Mouse (Mus musculus): ENCODE data around the gene St6galnac4. TPM values are rescaled to one million over a fixed set of nuclear protein-coding genes. Genes with fewer than 3 reads are reported as not detected.

Gene St6galnac4
- polyA plus RNA-seq, 1 experiment from 2014 or later: 33.5 TPM

DNA sequence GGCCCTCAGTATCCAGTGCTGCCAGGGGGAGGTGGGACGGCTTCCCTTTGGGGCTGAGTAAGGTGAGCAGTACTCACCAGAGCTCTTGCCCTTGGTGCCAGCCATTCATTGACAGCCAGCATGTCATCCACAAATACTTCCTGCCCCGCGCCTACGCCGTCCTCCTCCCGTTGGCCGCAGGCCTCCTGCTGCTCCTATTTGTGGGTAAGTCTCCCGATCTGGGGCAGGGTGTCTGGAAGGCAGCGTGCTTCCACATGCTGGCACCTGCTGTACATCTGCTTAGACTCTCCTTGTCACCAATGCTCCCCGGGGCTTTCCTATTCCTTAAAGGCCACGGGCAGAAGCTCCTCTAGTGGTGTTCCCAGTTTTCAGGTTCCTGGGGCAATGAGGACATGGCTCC, 14.7 kb upstream of the St6galnac4 start:
- 85% methylated on average over 11 of the region's 11 CpGs for WGBS
- Histone ChIP-seq H3K27ac (no peak overlapping the region), H3K9me3 (replicated peaks) (no peaks in the 10 kb centered on the region), H3K4me1 (replicated peaks) (peaks cover 35% of the 10 kb centered on the region), H3K9ac (no peak overlapping the region), H3K27me3 (peaks cover 20% of the 10 kb centered on the region), H3K4me2 (no peak overlapping the region; the same call in 1 of the 2 replicates), H3K4me3 (no peak overlapping the region), H3K36me3 (peaks cover 17% of the 10 kb centered on the region; the same call in 1 of the 2 replicates)
- ATAC-seq (replicated peaks; ENCODE audit: insufficient number of reproducible peaks, insufficient read depth, low FRiP score, low read depth): no peak

DNA sequence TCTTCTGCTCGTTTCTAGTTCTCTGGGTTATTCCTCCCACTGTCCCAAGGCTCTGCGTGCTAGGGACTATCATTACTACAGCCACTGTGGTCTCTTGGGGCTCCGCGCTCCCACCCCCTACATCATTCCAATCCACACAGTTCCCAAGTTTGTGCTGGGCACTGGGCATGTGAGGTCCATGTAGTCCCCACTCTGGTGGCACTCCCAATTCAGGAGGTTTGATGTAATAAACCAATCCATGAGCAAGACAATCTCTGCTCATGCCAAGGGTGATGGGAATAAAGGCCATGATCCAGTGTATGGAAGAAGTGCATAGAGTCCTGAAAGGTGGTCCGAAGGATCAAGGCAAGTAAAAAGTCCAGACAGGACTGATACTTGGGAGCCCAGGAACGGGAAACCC, 12.4 kb upstream of the St6galnac4 start, which contains the start of gene Pip5kl1:
Gene Pip5kl1 (plus strand): TSS at position 301 of the 400 bp plus-strand sequence.
- no peak for ATAC-seq (replicated peaks; ENCODE audit: insufficient number of reproducible peaks, insufficient read depth, low FRiP score, low read depth)
- Histone ChIP-seq H3K4me1 (replicated peaks) (peaks cover 25% of the 10 kb centered on the region), H3K36me3 (0 out of 2 replicates have a peak, but pooled peaks cover 9% of the 10 kb centered on the region), H3K27me3 (peaks cover 39% of the 10 kb centered on the region), H3K4me2 (peak within 1 kb of the TSS; percentile 69), H3K4me3 (peak within 1 kb of the TSS; percentile 39), H3K27ac (no peak within 1 kb of the TSS), H3K9me3 (replicated peaks) (no peaks in the 10 kb centered on the region), H3K9ac (peak within 1 kb of the TSS; percentile 34; the same call in 1 of the 2 replicates)
- 71% methylated on average over 6 of the region's 6 CpGs for WGBS

DNA sequence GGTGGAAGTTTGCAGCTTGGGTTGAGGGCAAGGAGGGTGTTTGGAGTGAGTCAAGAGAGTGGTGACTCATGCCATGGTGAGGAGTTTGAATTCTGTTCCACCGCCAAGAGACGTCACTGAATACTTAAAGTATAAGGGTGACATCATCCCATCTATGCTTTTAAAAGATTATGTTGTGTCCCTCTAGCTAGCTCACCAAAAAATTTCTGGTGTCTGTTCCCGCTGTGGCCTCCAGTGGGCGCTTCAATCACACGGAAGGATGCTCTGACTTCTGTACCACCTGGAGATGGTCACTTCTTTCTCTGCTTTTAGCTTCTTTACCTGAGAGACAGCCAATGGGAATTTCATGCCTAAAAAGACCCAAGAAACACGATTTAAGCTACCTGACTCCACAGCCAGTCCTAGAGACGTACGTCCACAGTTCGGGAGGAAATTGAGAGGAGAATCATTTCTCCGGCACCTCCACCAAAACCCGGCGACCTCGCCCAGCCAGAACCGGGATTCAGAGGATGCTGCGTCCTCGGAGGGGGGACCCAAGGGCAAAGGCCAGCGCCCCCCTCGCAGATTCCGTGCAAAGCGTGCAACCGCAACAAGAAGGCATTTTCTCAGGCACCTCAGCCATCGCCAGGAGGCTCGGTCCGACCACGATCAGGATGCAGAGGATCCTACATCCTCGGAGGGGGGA, 11.9 kb upstream of the St6galnac4 start:
- Histone ChIP-seq H3K27me3 (peaks cover 45% of the 10 kb centered on the region), H3K9me3 (replicated peaks) (no peaks in the 10 kb centered on the region), H3K4me3 (peak overlapping the region; percentile 39), H3K36me3 (0 out of 2 replicates have a peak, but pooled peaks cover 9% of the 10 kb centered on the region), H3K9ac (peak overlapping the region; percentile 34; the same call in 1 of the 2 replicates), H3K4me2 (peak overlapping the region; percentile 69), H3K27ac (no peak overlapping the region), H3K4me1 (replicated peaks) (peaks cover 25% of the 10 kb centered on the region)
- 2% methylated on average over 26 of the region's 26 CpGs for WGBS
- ATAC-seq (replicated peaks; ENCODE audit: insufficient number of reproducible peaks, insufficient read depth, low FRiP score, low read depth): no peak

DNA sequence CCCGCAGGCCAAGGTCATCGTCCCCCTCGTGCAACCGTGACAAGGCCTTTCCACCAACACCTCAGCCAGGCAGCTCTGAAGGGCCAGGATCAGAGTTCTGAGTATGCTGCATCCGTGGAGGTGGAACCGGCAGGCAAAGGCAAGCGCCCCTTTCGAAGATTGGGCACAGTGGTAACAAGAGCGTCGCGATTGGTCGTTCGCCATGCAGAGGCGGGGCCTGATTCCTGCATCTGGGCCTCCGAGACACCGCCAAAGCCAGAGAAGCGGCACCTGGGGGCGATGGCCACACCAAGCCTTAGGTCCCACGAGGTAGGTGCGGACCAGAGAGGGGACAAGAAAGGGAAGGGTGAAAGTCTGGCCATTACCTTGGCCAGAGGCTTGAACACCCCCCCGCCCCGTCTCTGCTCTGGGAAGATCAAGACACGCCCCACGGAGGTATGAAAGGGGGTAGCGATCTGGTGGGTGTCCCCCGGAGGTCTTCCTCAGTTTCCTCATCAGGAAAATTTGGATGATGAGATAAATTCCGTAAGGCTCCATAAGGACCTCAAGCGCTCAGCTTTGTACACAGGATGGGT, 11.2 kb upstream of the St6galnac4 start, which contains the start of gene 9430097D07Rik:
Gene 9430097D07Rik (minus strand): TSS at position 99 of the 575 bp plus-strand sequence.
- no peak within 1 kb of the TSS for H3K27ac ChIP-seq
- no peaks in the 10 kb centered on the region for H3K9me3 ChIP-seq (replicated peaks)
- H3K9ac ChIP-seq: peak within 1 kb of the TSS; percentile 34; the same call in 1 of the 2 replicates
- WGBS: 9% methylated on average over 28 of the region's 28 CpGs
- peak within 1 kb of the TSS; percentile 39 for H3K4me3 ChIP-seq
- 0 out of 2 replicates have a peak, but pooled peaks cover 9% of the 10 kb centered on the region for H3K36me3 ChIP-seq
- no peak for ATAC-seq (replicated peaks; ENCODE audit: insufficient number of reproducible peaks, insufficient read depth, low FRiP score, low read depth)
- H3K4me1 ChIP-seq (replicated peaks): peaks cover 22% of the 10 kb centered on the region
- peaks cover 48% of the 10 kb centered on the region for H3K27me3 ChIP-seq
- peak within 1 kb of the TSS; percentile 69 for H3K4me2 ChIP-seq

DNA sequence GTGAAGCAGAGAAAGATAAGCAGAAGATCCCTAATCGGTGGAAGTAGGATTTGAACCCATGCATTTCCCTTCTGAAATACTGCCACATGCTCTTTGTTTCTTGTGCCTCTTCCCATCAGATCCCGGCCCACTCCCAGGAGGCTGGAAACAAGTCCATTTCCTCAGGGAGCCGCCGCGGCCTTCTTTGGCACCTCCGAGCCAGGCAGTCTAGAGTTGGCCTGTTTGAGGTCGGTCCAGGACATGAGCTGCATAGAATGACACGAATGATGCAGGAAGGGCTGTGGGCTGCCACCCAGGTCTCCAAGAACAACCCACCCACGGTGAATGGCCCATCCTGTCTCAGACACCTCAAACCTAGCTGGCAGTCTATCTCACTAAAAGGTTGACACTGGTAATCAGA, 10.4 kb upstream of the St6galnac4 start:
- Histone ChIP-seq H3K4me3 (no peak overlapping the region), H3K27ac (no peak overlapping the region), H3K4me1 (replicated peaks) (peaks cover 16% of the 10 kb centered on the region), H3K27me3 (peaks cover 48% of the 10 kb centered on the region), H3K4me2 (no peak overlapping the region), H3K36me3 (0 out of 2 replicates have a peak, but pooled peaks cover 9% of the 10 kb centered on the region), H3K9ac (no peak overlapping the region), H3K9me3 (replicated peaks) (no peaks in the 10 kb centered on the region)
- ATAC-seq (replicated peaks; ENCODE audit: insufficient number of reproducible peaks, insufficient read depth, low FRiP score, low read depth): no peak
- WGBS: 84% methylated on average over 9 of the region's 9 CpGs

DNA sequence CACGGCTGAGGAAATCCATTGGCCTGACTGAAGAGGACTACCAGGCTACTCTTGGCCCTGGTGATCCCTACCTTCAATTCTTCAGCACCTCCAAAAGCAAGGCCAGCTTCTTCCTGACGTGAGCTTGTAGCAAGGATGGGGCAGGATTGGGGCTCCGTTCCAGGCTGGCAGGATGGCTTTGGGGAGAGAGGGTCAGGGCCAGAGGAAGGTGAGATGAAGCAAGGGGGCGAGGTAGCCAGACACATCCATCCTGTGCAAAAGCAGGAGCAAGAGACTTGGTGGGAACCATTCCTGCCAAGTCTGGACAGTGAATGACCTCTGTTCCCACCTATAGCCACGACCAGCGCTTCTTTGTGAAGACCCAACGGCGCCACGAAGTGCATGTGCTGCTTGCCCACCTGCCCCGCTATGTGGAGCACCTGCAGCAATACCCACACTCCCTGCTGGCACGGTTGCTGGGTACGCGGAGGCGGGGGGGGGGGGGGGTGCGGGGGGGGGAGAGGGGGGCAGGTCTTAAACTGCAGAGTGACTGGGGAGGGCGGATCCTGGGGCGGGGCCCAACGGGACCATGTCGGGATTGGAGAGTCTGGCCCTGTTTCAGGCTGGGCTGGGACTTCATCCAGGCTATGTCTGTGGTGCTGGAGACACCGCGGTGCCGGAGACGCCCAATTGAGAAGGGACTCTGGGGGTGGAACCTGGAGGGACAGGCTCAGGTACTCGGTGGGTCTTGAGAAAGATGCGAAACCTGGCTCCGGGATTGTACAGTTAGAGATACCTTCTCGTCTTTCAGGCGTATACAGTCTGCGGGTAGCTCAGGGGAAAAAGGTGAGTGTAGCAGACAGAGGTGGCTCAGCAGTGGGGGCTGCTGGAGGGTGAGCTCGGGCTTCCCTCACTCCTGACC, 8.5 kb upstream of the St6galnac4 start:
- 33% methylated on average over 25 of the region's 30 CpGs for WGBS
- no peak overlapping the region for H3K27ac ChIP-seq
- H3K9me3 ChIP-seq (replicated peaks): no peaks in the 10 kb centered on the region
- no peak overlapping the region for H3K9ac ChIP-seq
- no peaks in the 10 kb centered on the region for H3K36me3 ChIP-seq
- peaks cover 52% of the 10 kb centered on the region for H3K27me3 ChIP-seq
- ATAC-seq (replicated peaks; ENCODE audit: insufficient number of reproducible peaks, insufficient read depth, low FRiP score, low read depth): no peak
- H3K4me2 ChIP-seq: no peak overlapping the region
- no peak overlapping the region for H3K4me3 ChIP-seq
- H3K4me1 ChIP-seq (replicated peaks): peaks cover 15% of the 10 kb centered on the region

DNA sequence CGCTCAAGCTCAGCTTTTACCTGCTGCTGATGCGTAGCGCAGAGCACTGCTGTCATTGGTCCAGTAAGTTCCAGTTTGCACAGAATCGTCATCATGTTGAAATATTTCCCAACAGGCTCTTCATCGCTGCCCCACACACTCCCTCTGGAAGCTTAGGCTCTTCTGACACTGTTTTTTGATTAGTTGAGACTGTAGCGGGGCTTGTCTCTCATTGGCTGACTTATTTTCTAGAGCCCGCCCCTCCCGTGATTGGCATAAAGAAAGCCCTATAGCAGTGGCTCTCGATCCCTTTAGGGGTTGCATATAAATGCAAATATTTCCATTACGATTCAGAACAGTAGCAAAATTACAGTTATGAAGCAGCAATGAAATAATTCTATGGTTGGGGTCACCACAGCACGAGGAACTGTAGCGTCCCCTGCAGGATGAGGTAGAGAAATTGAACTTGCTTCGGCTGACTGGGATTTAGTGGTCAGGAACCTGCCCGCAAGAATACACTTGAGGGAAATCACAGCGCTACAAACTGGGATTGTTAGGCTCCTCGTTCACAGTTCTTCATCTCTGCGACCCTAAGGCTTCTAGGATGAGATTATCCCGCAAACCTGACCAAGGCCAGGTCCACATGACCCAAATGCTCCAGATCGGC, 5.3 kb upstream of the St6galnac4 start:
- Histone ChIP-seq H3K9ac (no peak overlapping the region), H3K36me3 (no peaks in the 10 kb centered on the region), H3K9me3 (replicated peaks) (no peaks in the 10 kb centered on the region), H3K27me3 (peaks cover 38% of the 10 kb centered on the region), H3K27ac (no peak overlapping the region), H3K4me1 (replicated peaks) (peaks cover 7% of the 10 kb centered on the region), H3K4me2 (peak overlapping the region; percentile 43), H3K4me3 (peak overlapping the region; percentile 36)
- 36% methylated on average over 19 of the region's 19 CpGs for WGBS
- no peak for ATAC-seq (replicated peaks; ENCODE audit: insufficient number of reproducible peaks, insufficient read depth, low FRiP score, low read depth)

DNA sequence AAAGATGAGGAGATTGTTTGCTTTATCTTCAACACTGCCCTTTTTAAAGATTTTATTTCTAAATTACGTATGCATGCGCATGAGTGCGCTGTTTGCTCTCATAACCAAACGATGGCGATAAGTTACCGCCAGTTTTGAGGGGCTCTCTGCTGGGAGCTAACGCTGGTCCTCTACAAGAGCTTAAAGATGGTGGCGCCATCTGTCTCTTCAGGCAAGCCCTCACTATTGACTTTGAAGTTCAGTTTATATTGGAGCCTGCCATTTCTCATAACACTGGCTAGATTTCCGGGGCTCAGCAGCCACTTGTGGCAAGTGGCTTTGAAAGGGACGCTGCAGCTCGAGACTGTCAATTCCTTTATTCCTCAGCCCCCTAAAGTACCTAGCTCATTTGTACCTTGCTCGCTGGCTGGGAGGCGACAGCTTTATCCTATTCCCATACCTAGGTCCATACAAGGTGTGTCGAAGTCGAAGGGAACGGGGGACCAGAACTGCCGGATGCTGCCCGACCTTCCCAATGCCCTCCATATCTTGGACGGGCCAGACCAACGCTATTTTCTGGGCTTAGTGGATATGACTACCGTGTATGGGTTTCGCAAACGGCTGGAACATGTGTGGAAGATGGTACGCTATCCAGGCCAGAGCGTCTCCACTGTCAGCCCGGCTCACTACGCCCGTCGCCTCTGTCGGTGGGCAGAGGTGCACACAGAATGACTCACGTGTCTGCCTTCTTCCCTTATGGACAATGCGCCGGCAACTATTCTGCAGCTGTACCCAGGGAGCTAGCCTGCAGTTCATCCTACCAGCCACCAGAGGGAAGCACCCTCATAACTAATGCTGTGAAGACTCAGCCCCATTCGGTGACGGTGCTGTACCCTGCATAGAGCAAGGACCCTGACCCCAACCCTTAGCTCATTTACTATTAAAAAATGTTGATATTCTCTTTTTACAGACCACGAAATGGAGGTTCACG, 3.8 kb upstream of the St6galnac4 start:
- Histone ChIP-seq H3K27ac (no peak overlapping the region), H3K9ac (peak overlapping the region; percentile 23; the same call in 1 of the 2 replicates)

DNA sequence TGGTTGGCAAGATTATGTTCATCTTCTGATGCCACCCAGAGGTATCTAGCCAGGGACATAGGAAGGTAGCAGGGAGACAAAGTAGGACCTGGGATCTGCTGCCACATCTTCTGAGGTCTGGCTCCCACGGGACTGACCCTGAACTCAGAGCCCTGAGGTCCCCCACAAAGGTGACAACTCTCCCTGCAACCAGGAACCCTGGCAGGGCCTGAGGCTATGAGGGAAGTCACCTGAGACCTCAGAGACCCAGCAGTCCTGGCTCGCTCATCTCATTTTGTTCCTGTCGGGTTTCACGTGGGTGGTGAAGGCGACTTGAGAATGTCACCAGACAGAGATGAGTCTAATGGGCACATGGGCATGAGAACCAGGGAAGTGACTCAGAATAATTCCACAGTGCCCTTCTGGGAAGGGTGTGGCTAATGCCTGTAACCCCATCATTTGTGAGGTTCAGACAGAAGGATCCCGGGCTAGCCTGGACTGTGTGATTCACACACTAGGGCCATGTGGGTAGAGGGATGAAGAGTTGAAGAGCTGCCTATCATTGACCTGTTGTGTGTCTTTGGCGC, 1.7 kb upstream of the St6galnac4 start:
- WGBS: 82% methylated on average over 7 of the region's 7 CpGs
- Histone ChIP-seq H3K4me3 (no peak overlapping the region), H3K9me3 (replicated peaks) (no peaks in the 10 kb centered on the region), H3K9ac (no peak overlapping the region), H3K27me3 (peaks cover 5% of the 10 kb centered on the region; the same call in 1 of the 2 replicates), H3K4me2 (no peak overlapping the region), H3K27ac (no peak overlapping the region), H3K4me1 (replicated peaks) (peaks cover 39% of the 10 kb centered on the region), H3K36me3 (peaks cover 2% of the 10 kb centered on the region; the same call in 1 of the 2 replicates)
- no peak for ATAC-seq (replicated peaks; ENCODE audit: insufficient number of reproducible peaks, insufficient read depth, low FRiP score, low read depth)

More for the DNA sequence above, 3.8 kb upstream of the St6galnac4 start:
- Histone ChIP-seq H3K27me3 (peaks cover 24% of the 10 kb centered on the region), H3K9me3 (replicated peaks) (no peaks in the 10 kb centered on the region), H3K4me2 (peak overlapping the region; percentile 68), H3K36me3 (no peaks in the 10 kb centered on the region), H3K4me1 (replicated peaks) (peaks cover 18% of the 10 kb centered on the region), H3K4me3 (peak overlapping the region; percentile 37)
- 10% methylated on average over 37 of the region's 37 CpGs for WGBS
- peak; percentile 43 for ATAC-seq (replicated peaks; ENCODE audit: insufficient number of reproducible peaks, insufficient read depth, low FRiP score, low read depth)
